Comparison of ENCODE assay signal across 7 mouse cellular contexts in the genomic region with DNA sequence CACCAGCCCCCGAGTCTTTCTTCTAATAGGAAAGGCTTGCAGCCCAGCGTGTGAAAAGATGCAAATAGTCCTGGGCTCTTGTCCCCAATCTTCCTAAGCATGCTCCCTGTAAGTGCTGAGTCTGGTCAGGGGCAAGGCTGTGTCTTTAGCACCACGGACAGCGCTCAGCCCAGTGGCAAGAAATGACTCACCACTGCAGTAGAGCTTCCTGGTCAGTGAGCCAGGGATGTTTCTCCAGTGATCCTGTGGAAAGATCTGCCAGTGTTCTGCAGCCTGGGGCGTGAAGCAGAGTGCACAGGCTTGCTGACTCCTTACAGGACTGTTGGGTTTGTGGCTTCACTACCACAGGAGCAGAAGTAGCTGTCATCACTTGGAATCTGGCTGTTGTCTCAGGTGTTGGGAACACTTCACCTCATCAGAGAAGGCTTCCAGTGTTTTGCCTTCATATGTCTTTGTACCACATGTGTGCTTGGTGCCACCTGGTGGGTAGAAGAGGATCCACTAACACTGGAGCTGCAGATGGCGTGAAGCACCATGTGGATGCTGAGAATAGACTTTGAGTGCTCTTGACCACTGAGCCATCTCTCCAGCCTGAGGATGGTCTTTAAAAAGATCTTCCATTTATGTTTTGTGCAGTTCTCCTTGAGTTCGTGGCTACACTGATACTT.
DNase-seq lines count a peak whose midpoint lies in the region; ATAC-seq and TF ChIP-seq lines count a peak whose summit lies in the region.

No protein-coding gene starts in this region.

- peak; percentile 50 for TF ChIP-seq CTCF in lung, postnatal 0 days (IDR thresholded peaks at IDR 0.05)

- peak; percentile 45 for DNase-seq in 3134 (ENCODE audit: extremely low read depth, insufficient read length, low spot score)
- peak; percentile 57 for DNase-seq in CD4-positive helper T cell, adult 2 months (ENCODE audit: low read depth, low spot score)
- DNase-seq in cerebellum, adult 18-20 months, result peak; percentile 54 to 68
- DNase-seq in gastrocnemius, postnatal 14 days, result peak; percentile 46
- peak; percentile 68 for DNase-seq in kidney, postnatal 14 days
- DNase-seq in lung, postnatal 0 days (ENCODE audit: low spot score), result peak; percentile 69
- DNase-seq in right cerebral cortex, postnatal 36 days (ENCODE audit: low spot score in 2 of 2), result peak; percentile 64 to 73

- intact Hi-C loops in gastrocnemius, postnatal 14 days (cut with DNase I; ENCODE audit: low total_unique reads), result no loop called here

- ATAC-seq in lung, postnatal 0 days, result peak; percentile 59

- no peak overlapping the region for H3K4me2 ChIP-seq in lung, postnatal 0 days (replicated peaks; ENCODE audit: low read depth, low read length)

- no peak overlapping the region for H3K27ac ChIP-seq in lung, postnatal 0 days (ENCODE audit: low read length)

- H3K9ac ChIP-seq in lung, postnatal 0 days (replicated peaks; ENCODE audit: low read depth), result no peak overlapping the region

- H3K4me3 ChIP-seq in lung, postnatal 0 days (ENCODE audit: low read depth, low read length), result no peak overlapping the region

- no peak for TF ChIP-seq EP300 in lung, postnatal 0 days (IDR thresholded peaks at IDR 0.05)

- no peaks in the 10 kb centered on the region for H3K4me1 ChIP-seq in lung, postnatal 0 days (ENCODE audit: insufficient read depth, low read depth, low read length)

- H3K27me3 ChIP-seq in lung, postnatal 0 days (replicated peaks; ENCODE audit: insufficient read depth, low read length), result no peaks in the 10 kb centered on the region

- 33% methylated on average over 7 of the region's 7 CpGs for WGBS in lung, postnatal 0 days

- H3K9me3 ChIP-seq in lung, postnatal 0 days (ENCODE audit: low read length), result no peaks in the 10 kb centered on the region

- no peaks in the 10 kb centered on the region for H3K36me3 ChIP-seq in lung, postnatal 0 days (ENCODE audit: insufficient read depth, low read length)
